Mouse (Mus musculus) E14TG2a.4 (cell line): ENCODE results near the gene Nlrp6.

Experiments used
- H3K27me3 ChIP-seq: 2 replicates; pipeline ENCODE4 v1.6.1; 2014; ENCODE audit warnings: low read length, control low read depth; ENCODE audit not compliant: insufficient read depth
- H3K36me3 ChIP-seq: 2 replicates; pipeline ENCODE4 v1.6.1; 2014; ENCODE audit warnings: low read length, control low read depth; ENCODE audit not compliant: insufficient read depth
- H3K4me1 ChIP-seq: replicated peaks from 2 replicates; pipeline ENCODE4 v1.6.1; 2014; ENCODE audit warnings: low read depth, low read length, control low read depth
- H3K4me3 ChIP-seq: replicated peaks from 2 replicates; pipeline ENCODE4 v1.5.1; 2014; ENCODE audit warnings: mild to moderate bottlenecking, low read length
- H3K9me3 ChIP-seq: 2 replicates; pipeline ENCODE4 v1.6.1; 2014; ENCODE audit warnings: low read length, control low read depth
- CTCF ChIP-seq: conservative IDR thresholded peaks from 2 replicates; pipeline ENCODE4 v1.5.1; 2014; ENCODE audit warnings: low read length
- NANOG ChIP-seq: IDR thresholded peaks from 2 replicates; pipeline ENCODE4 v1.6.1; 2014; ENCODE audit warnings: borderline replicate concordance, low read length, mixed read lengths
- POU5F1 ChIP-seq: IDR thresholded peaks from 2 replicates; pipeline ENCODE4 v1.6.1; 2014; ENCODE audit warnings: low read length, borderline replicate concordance

The Nlrp6 gene

DNA sequence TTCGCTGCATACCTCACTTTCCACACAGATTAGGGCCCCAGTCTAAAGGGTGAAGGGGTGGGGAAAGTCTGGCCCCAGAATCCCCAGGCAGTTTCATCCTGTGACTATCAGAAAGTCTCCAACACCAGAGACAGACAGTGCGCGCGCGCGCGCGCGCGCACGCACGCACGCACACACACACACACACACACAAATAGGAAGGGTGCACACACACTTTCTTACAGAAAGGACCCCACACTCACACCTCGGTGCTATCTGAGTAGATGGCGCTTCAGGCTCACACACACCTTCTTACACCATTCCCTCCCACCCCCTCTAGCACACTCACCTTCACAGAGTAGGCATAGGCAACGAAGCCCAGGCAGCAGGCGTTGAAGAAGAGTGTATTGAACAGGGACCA lies 34.6 kb downstream of the Nlrp6 start:
- Histone ChIP-seq H3K36me3 (peaks cover 44% of the 10 kb centered on the region), H3K9me3 (no peaks in the 10 kb centered on the region), H3K27me3 (no peaks in the 10 kb centered on the region), H3K4me1 (peaks cover 81% of the 10 kb centered on the region), H3K4me3 (peak overlapping the region; percentile 93)
- TF ChIP-seq POU5F1 (no peak), NANOG (no peak), CTCF (no peak)

DNA sequence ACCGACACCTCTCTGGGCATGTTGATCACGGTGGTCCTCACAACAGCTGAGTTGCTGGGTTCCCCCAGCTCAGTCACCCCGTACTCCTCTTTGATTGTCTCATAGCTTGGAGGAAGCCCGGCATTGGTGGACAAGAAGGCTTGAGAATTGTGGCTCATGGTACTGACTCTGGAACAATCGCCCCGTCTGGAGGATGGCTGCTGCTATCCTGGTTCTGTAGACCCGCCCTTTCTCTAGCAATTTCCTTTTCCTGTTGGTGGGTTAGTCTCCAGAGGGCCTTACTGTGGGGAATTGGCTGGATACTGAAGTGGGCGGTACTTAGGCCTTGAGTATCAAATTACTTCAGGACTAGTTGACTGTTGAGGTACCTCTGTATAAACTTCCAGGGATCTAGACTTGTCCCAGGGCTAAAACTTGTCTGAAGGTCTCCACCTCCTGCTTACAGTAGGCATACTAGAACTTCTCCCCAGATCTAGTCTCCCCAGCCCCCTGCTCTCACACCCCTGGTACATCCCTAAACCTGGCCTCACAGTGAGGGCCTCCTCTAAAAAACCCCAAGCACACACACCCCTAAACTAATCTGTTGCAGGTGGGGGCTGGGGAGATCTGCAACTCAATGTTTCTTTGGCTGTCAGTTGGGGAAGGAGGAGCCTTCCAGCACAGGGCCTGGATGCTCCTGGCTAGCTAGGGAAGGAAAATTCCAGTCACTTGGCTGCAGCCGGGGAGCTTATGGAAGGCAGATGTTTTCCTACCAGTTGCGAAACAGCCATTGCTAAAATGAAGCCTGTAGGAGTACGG lies 35.3 kb downstream of the Nlrp6 start, which contains the start of the genes Gm45717 and Ifitm2:
Gene Gm45717 (minus strand): TSS at position 180 of the 798 bp plus-strand sequence.
Gene Ifitm2 (minus strand): TSS at position 230 of the 798 bp plus-strand sequence.
- Histone ChIP-seq H3K4me1 (peaks cover 80% of the 10 kb centered on the region), H3K4me3 (peak within 1 kb of the TSS; percentile 93), H3K27me3 (no peaks in the 10 kb centered on the region), H3K9me3 (no peaks in the 10 kb centered on the region), H3K36me3 (peaks cover 38% of the 10 kb centered on the region)
- TF ChIP-seq POU5F1: no peak
- no peak for TF ChIP-seq NANOG
- no peak for TF ChIP-seq CTCF

DNA sequence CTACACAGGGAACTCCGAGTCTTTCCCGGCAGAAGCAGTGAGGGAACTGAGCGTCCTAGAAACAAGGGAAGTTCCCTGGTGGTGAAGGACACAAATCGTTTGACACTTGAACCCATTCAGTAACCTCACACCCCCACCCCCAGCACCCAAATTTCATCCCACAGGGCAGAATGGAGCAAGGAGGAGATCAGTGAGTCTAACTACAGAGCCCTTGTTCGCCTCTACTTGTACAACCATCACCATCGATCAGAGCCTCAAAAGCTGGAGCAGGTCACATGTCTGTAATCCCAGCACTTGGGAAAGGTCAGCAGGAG lies 35.8 kb downstream of the Nlrp6 start:
- Histone ChIP-seq H3K4me1 (peaks cover 80% of the 10 kb centered on the region), H3K27me3 (no peaks in the 10 kb centered on the region), H3K36me3 (peaks cover 32% of the 10 kb centered on the region), H3K9me3 (no peaks in the 10 kb centered on the region), H3K4me3 (peak overlapping the region; percentile 93)
- TF ChIP-seq NANOG: no peak
- TF ChIP-seq POU5F1: no peak
- no peak for TF ChIP-seq CTCF

DNA sequence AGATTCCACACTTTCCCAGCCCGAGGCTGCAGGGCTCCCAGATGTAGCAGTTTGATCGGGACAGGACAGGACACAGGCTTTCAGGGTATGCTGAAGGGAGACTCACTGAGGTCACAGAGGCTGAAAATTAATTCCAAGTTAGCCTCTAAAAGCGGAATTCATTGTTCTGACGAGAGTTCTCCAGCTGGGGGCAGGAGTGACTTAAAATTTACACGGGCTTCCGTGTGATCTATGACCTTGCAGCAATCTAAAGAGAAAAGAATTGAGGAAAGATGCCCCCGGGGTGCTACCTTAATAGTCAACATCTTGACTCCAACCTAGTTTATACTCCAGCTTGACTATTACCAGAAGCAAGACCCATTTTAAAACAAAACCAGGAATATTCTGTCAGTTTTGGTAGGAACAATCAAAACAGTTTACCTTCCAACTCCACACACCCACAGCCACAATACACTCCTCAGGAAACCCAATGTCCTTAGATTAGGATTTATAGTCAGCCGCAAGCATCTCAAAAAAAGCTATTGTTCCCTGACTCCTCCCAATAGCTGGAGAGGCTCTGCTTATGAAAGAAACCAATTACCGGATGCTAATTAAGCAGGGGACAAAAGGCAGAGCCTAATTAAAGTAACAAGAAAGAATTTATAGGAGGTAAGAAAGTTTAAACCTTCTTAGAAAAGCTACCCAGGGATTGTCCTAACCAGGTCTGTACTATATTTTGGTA lies 38.6 kb downstream of the Nlrp6 start:
- Histone ChIP-seq H3K36me3 (peaks cover 4% of the 10 kb centered on the region), H3K4me3 (peak overlapping the region; percentile 43), H3K27me3 (no peaks in the 10 kb centered on the region), H3K4me1 (peaks cover 78% of the 10 kb centered on the region), H3K9me3 (no peaks in the 10 kb centered on the region)
- TF ChIP-seq CTCF: peak; percentile 34
- peak; percentile 41; the same call in 1 of the 2 replicates for TF ChIP-seq POU5F1
- peak; percentile 99 for TF ChIP-seq NANOG

DNA sequence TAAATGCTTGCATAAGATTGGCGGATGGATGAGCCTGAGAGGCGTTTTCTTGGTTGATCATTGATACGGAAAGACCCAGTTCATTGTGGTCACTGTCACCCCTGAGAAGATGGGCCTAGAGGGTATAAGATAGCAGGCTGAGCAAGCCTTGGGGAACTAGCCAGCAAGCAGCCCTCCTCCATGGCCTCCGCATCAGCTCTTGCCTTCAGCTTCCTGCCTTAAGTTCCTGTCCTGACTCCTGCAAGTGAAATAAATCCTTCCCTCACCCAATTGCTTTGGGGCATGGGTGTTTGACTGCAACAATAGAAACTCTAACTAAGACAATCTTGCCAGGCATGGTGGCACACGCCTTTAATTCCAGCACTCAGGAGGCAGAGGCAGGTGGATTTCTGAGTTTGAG lies 39.3 kb downstream of the Nlrp6 start:
- no peak overlapping the region for H3K4me3 ChIP-seq
- H3K4me1 ChIP-seq: peaks cover 81% of the 10 kb centered on the region
- H3K36me3 ChIP-seq: no peaks in the 10 kb centered on the region
- H3K9me3 ChIP-seq: no peaks in the 10 kb centered on the region
- no peak for TF ChIP-seq CTCF
- no peak for TF ChIP-seq NANOG
- no peak for TF ChIP-seq POU5F1
- no peaks in the 10 kb centered on the region for H3K27me3 ChIP-seq

DNA sequence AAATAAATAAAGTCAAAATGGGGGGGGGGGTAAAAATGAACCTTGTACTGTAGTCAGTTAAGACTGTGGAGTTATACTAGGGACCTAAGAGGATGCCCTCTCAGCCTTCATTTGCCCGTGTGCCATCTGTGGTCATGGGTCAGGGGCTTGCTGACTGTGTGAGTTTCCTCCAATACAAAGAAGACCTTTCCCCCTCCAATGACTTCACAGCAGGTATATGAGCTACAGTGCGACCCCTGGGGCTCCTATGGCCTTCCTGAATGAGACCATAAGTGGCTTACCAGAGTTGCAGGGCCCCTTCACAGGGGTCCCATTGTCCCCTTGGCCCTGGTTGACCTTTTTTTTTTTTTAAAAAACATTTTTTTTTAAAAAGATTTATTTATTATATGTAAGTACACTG lies 40.7 kb downstream of the Nlrp6 start:
- Histone ChIP-seq H3K9me3 (no peaks in the 10 kb centered on the region), H3K27me3 (no peaks in the 10 kb centered on the region)
- TF ChIP-seq POU5F1 (no peak), NANOG (peak; percentile 67; the same call in 1 of the 2 replicates), CTCF (no peak)

DNA sequence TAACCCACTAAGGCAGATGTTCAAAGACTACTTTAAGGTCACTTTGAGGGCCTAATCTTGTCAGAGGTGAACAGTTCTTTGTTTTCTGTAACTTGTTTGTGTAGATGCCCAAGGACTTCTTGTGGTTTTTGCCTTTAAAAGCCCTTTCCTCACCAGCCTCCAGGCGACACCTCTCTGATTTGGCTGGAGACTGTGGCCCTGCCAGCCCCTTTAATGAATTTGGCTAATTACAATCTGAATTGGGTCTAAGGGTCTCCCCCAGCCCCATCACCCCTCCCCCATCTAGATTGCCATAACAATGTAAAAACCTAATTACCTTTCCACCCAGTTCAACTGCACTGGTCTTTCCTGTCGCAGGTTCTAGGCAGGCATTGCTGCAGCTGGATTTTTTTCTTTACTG lies 42.0 kb downstream of the Nlrp6 start:
- Histone ChIP-seq H3K4me1 (peaks cover 91% of the 10 kb centered on the region), H3K36me3 (no peaks in the 10 kb centered on the region), H3K9me3 (no peaks in the 10 kb centered on the region), H3K4me3 (peak overlapping the region; percentile 72), H3K27me3 (no peaks in the 10 kb centered on the region)
- no peak for TF ChIP-seq CTCF
- no peak; the same call in 1 of the 2 replicates for TF ChIP-seq POU5F1
- no peak for TF ChIP-seq NANOG

More for the DNA sequence above, 40.7 kb downstream of the Nlrp6 start:
- Histone ChIP-seq H3K36me3 (no peaks in the 10 kb centered on the region), H3K4me3 (no peak overlapping the region), H3K4me1 (peaks cover 90% of the 10 kb centered on the region)

DNA sequence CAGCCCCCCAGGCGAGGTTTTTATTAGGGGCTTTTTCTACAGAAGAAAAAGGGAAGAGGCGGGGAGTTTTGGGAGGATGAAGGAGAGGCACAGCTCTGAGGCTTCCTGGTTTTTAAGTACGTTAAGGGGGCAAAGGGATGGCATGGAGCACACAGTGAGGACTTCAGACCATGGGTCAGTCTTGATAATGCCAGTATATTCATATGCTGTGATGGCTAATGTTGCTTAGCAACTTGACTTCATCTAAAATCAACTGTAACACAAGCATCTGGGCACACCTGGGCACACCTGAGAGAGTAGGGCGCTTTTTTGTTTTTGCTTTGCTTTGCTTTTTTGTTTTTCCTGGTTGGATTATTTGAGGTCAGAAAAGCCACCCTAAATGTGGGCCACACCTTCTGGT lies 46.2 kb downstream of the Nlrp6 start, which contains the start of gene Ifitm1:
Gene Ifitm1 (plus strand): TSS at position 301 of the 400 bp plus-strand sequence.
- no peak for TF ChIP-seq NANOG
- no peak for TF ChIP-seq POU5F1
- no peak for TF ChIP-seq CTCF
- H3K4me1 ChIP-seq: peaks cover 87% of the 10 kb centered on the region
- H3K9me3 ChIP-seq: no peaks in the 10 kb centered on the region

More for the DNA sequence above, 46.2 kb downstream of the Nlrp6 start, which contains the start of gene Ifitm1:
- Histone ChIP-seq H3K27me3 (no peaks in the 10 kb centered on the region), H3K4me3 (peak within 1 kb of the TSS; percentile 79), H3K36me3 (peaks cover 31% of the 10 kb centered on the region)
